Mouse (Mus musculus): Measurements from ENCODE around the gene Phyhd1. TPM values are rescaled to one million over a fixed set of nuclear protein-coding genes. Genes with fewer than 3 reads are reported as not detected.
A peak's percentile ranks its signal among the peaks of the same experiment; 100 is the strongest.

The Phyhd1 gene
- total RNA-seq, 2 experiments from 2014 or later = 18.8 to 19.7 TPM

DNA sequence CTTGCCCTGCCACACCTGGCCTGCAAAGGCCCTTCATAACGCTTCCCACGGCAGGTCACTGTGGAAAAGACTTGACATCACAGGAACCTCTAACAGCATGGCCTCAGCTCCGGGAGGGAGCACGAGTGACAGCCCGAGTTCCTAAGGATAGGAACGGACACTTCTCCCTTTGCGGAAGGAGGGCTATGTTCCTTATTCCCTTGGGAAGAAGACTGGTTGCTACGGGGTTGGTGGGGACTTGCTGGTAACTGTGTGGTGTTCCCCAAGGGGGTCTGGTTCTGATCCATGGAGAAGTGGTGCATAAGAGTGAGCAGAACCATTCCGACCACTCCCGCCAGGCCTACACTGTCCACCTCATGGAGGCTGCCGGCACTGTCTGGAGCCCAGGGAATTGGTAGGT lies 14.7 kb downstream of the Phyhd1 start, which contains the start of gene Gm28038:
Gene Gm28038, plus strand, starts transcription at position 301 of the 400 bp plus-strand sequence.
- intact Hi-C loops (cut with DNase I) = no loop called here
- no peak for DNase-seq (ENCODE audit: low spot score in 2 of 2)

GRCm38 (mm10) chr2:30281651-30282050 lies 15.6 kb downstream of the Phyhd1 start:
- no peak for DNase-seq (ENCODE audit: low spot score in 2 of 2)
- intact Hi-C loops (cut with DNase I) = no loop called here

GRCm38 (mm10) chr2:30283193-30283592 lies 17.2 kb downstream of the Phyhd1 start:
- DNase-seq (ENCODE audit: low spot score in 2 of 2) = no peak
- intact Hi-C loops (cut with DNase I) = no loop called here

- DNase-seq (ENCODE audit: low spot score in 2 of 2) = no peak
- intact Hi-C loops (cut with DNase I) = no loop called here
Measured at GRCm38 (mm10) chr2:30285004-30285403, 19.0 kb downstream of the Phyhd1 start.

GRCm38 (mm10) chr2:30285416-30286181 lies 19.6 kb downstream of the Phyhd1 start:
- intact Hi-C loops (cut with DNase I) = no loop called here
- DNase-seq (ENCODE audit: low spot score in 2 of 2) = peak in 1 of 2 experiments; percentile 30

DNA sequence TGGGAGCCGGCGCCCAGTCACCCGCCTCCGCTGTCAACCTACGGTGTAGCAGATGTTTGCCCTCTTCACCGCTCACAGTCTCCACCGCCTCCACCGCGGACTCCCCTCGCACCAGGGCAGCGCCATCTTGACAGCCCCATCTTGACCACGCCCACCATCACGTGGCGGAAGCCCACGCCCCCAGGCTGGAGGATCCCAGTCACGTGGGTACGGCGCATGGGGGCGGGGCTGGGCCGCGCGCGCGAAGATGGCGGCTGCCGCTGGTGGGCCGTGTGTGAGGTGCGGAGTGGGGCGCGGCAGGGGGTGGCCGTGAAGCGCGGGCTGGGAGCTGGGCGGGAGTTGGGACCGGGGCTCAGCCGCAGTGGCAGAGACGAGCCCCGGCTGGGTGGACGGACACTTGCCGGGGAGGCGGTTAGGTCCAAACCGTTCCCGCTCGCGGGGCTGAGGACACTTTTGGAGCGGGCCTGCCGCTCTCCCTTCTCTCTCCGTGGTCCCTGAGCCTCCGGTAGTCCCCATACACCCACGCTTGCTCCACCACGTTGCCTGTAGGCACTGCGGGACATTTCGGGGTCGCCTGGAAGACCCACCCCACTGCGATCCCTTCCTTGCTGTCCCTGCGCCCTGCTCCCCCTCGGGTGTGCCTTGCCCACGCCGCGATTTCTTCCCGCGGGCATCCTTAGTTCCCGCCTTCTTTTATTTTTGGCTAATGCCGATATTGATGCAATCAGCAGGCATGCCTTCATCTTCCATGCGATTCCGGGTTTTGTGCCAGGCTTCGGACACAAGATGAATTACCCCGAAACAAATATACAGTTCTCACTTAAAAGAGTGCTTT lies 20.4 kb downstream of the Phyhd1 start, which contains the start of the genes Dolk and Nup188:
Gene Dolk, minus strand, starts transcription at position 143 of the 835 bp plus-strand sequence.
Gene Nup188, plus strand, starts transcription at position 206 of the 835 bp plus-strand sequence.
- DNase-seq (ENCODE audit: low spot score in 2 of 2) = peak; percentile 95 to 96
- intact Hi-C loops (cut with DNase I) = no loop called here

GRCm38 (mm10) chr2:30287027-30287373 lies 21.0 kb downstream of the Phyhd1 start:
- peak in 1 of 2 experiments; percentile 52 for DNase-seq (ENCODE audit: low spot score in 2 of 2)
- intact Hi-C loops (cut with DNase I) = no loop called here

- DNase-seq (ENCODE audit: low spot score in 2 of 2) = no peak
Measured at GRCm38 (mm10) chr2:30299525-30299924, 33.5 kb downstream of the Phyhd1 start.

DNA sequence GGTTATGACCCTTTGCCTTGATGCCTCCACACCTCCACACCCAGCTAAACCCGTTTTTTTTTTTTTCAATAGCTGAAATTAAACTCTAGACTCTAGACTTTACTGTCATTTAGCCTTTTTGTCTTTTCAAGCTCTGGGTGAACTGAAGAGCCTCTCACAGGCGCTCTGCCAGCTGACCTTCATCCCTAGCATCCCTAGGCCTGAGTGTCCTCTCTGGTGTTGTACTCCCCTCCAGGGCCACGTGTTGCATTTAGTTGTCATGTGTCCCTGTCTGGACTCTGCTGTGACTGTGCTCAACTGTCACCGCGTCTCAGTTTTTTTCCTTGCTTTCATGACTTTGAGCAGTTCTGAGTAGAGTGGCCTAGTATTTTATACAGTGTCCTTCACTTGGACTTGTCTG lies 34.0 kb downstream of the Phyhd1 start:
- intact Hi-C loops (cut with DNase I) = no loop called here
- no peak for DNase-seq (ENCODE audit: low spot score in 2 of 2)

More at GRCm38 (mm10) chr2:30299525-30299924, 33.5 kb downstream of the Phyhd1 start:
- intact Hi-C loops (cut with DNase I) = no loop called here

- no peak for DNase-seq (ENCODE audit: low spot score in 2 of 2)
- intact Hi-C loops (cut with DNase I) = no loop called here
Measured at GRCm38 (mm10) chr2:30306087-30306486, 40.1 kb downstream of the Phyhd1 start.

DNA sequence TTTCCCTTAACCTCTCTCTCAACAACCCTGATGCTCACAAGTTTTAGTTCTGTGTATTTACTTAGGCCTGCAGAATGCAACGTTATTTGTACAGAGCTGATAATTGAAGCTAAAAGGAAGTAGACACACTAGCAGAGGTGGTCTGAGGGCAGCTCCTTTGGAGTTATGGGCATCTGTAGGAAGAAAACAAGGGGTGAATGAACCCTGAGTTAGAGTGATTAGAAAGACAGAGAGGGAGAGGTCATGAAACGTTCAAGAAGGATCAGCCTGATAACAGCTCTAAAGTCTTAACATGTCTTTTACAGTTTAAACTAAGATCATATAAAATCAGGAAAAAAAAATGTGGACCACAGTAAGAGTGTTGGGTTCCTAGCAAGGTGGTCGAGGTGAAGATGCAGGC lies 43.3 kb downstream of the Phyhd1 start:
- intact Hi-C loops (cut with DNase I) = no loop called here
- DNase-seq (ENCODE audit: low spot score in 2 of 2) = no peak

DNA sequence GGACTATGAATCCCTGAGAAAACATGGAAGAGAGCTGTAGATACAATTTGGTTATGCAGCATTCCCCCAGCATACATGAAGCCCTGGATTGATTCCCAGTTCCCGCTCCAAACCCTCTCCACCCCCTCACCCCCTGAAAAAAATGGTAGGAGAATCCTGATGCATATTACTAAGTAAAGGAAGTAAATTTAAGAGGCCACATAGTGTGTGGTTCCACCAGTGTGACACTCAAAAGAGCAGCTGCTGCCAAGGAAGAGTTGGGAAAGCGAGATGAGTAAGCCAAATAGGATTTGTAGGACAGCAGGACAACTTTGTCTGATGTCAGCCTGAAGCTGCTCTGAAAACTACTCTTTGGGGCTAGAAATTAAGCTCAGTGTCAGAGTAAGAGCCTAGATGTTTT lies 45.5 kb downstream of the Phyhd1 start:
- DNase-seq (ENCODE audit: low spot score in 2 of 2) = peak in 1 of 2 experiments; percentile 72
- intact Hi-C loops (cut with DNase I) = no loop called here

GRCm38 (mm10) chr2:30316136-30316535 lies 50.1 kb downstream of the Phyhd1 start:
- intact Hi-C loops (cut with DNase I) = no loop called here
- no peak for DNase-seq (ENCODE audit: low spot score in 2 of 2)

GRCm38 (mm10) chr2:30316955-30317354 lies 51.0 kb downstream of the Phyhd1 start:
- intact Hi-C loops (cut with DNase I) = no loop called here
- peak in 1 of 2 experiments; percentile 58 for DNase-seq (ENCODE audit: low spot score in 2 of 2)

- intact Hi-C loops (cut with DNase I) = no loop called here
Measured at GRCm38 (mm10) chr2:30319260-30319659, 53.3 kb downstream of the Phyhd1 start.

GRCm38 (mm10) chr2:30323111-30323510 lies 57.1 kb downstream of the Phyhd1 start:
- intact Hi-C loops (cut with DNase I) = no loop called here
- DNase-seq (ENCODE audit: low spot score in 2 of 2) = no peak

More at GRCm38 (mm10) chr2:30319260-30319659, 53.3 kb downstream of the Phyhd1 start:
- no peak for DNase-seq (ENCODE audit: low spot score in 2 of 2)

GRCm38 (mm10) chr2:30325296-30325695 lies 59.3 kb downstream of the Phyhd1 start:
- no peak for DNase-seq (ENCODE audit: low spot score in 2 of 2)
- intact Hi-C loops (cut with DNase I) = no loop called here

GRCm38 (mm10) chr2:30327276-30327675 lies 61.3 kb downstream of the Phyhd1 start:
- DNase-seq (ENCODE audit: low spot score in 2 of 2) = no peak
- intact Hi-C loops (cut with DNase I) = no loop called here

GRCm38 (mm10) chr2:30328791-30329190 lies 62.8 kb downstream of the Phyhd1 start:
- intact Hi-C loops (cut with DNase I) = no loop called here
- DNase-seq (ENCODE audit: low spot score in 2 of 2) = no peak
